Mouse (Mus musculus) lung, embryonic 15.5 days (tissue): Measurements from ENCODE around the gene Ppfia4. TPM values are rescaled to one million over a fixed set of nuclear protein-coding genes. Genes with fewer than 3 reads are reported as not detected.

Experiments
- ATAC-seq: fragments of 200-750 bp; cut with Nextera tagmentation; 2 replicates; pipeline ENCODE4 v1.8.0; 2017; ENCODE audit warnings: moderate number of reproducible peaks, borderline replicate concordance; ENCODE audit not compliant: low FRiP score, low TSS enrichment; ENCODE audit errors: extremely low read depth
- H3K27ac ChIP-seq: fragments of 300-500 bp; sonication (generic); 2 replicates; pipeline ENCODE4 v1.5.1; 2015; ENCODE audit warnings: moderate library complexity, mild to moderate bottlenecking, inconsistent platforms
- H3K27me3 ChIP-seq: fragments of 300-500 bp; sonication (generic); 2 replicates; pipeline ENCODE4 v1.6.1; 2015; ENCODE audit warnings: inconsistent platforms
- H3K36me3 ChIP-seq: fragments of 300-500 bp; sonication (generic); 2 replicates; pipeline ENCODE4 v1.6.1; 2015; ENCODE audit warnings: inconsistent platforms
- H3K4me1 ChIP-seq: fragments of 300-500 bp; sonication (generic); 2 replicates; pipeline ENCODE4 v1.6.1; 2015; ENCODE audit warnings: inconsistent platforms
- H3K4me2 ChIP-seq: fragments of 300-500 bp; sonication (generic); 2 replicates; pipeline ENCODE4 v1.6.1; 2015; ENCODE audit warnings: inconsistent platforms, mild to moderate bottlenecking, moderate library complexity
- H3K4me3 ChIP-seq: fragments of 300-500 bp; sonication (generic); 2 replicates; pipeline ENCODE4 v1.5.1; 2015; ENCODE audit warnings: mild to moderate bottlenecking, inconsistent platforms
- H3K9ac ChIP-seq: fragments of 300-500 bp; sonication (generic); 2 replicates; pipeline ENCODE4 v1.6.1; 2015; ENCODE audit warnings: inconsistent platforms
- H3K9me3 ChIP-seq: fragments of 300-500 bp; sonication (generic); 2 replicates; pipeline ENCODE4 v1.6.1; 2016; ENCODE audit warnings: inconsistent platforms
- WGBS: fragments of 180-500 bp; shearing (Covaris S2); methylation state at CpG from one replicate; pipeline ENCODE4 v1.1.7; 2015; 5-methylcytosine and 5-hydroxymethylcytosine counted together
- polyA plus RNA-seq: library from polyadenylated mRNA; unstranded; fragments of >200 nt; fragmentation: Nextera tagmentation; extraction: Ambion mirVana; gene quantifications from 2 replicates; pipeline ENCODE4 v1.2.1, GENCODE M21; 2015

Gene Ppfia4
- 3.0 and 3.1 TPM in 2 replicates for polyA plus RNA-seq

- Histone ChIP-seq H3K27ac (peak within 1 kb of the TSS; percentile 30; the same call in 1 of the 2 replicates), H3K9ac (no peak within 1 kb of the TSS; the same call in 1 of the 2 replicates), H3K9me3 (no peaks in the 10 kb centered on the region), H3K4me1 (peaks cover 11% of the 10 kb centered on the region), H3K27me3 (no peaks in the 10 kb centered on the region), H3K36me3 (no peaks in the 10 kb centered on the region), H3K4me2 (peak within 1 kb of the TSS; percentile 42), H3K4me3 (no peak within 1 kb of the TSS)
- 28% methylated on average over 13 of the region's 13 CpGs for WGBS
- ATAC-seq, result peak; percentile 53
These were observed at the start of gene Ppfia4 for GRCm38 (mm10) chr1:134332770-134333271. TSS of gene Ppfia4 (minus strand) at chr1:134332928.

GRCm38 (mm10) chr1:134381795-134382625 lies 49.3 kb upstream of the Ppfia4 start:
- no peaks in the 10 kb centered on the region for H3K36me3 ChIP-seq
- peak overlapping the region; percentile 68 for H3K4me2 ChIP-seq
- H3K9ac ChIP-seq, result peak overlapping the region; percentile 38
- WGBS, result 1% methylated on average over 19 of the region's 19 CpGs
- peaks cover 13% of the 10 kb centered on the region for H3K4me1 ChIP-seq
- H3K27ac ChIP-seq, result no peak overlapping the region
- no peaks in the 10 kb centered on the region for H3K27me3 ChIP-seq
- H3K9me3 ChIP-seq, result no peaks in the 10 kb centered on the region
- peak overlapping the region; percentile 34 for H3K4me3 ChIP-seq
- no peak for ATAC-seq

GRCm38 (mm10) chr1:134381051-134381450 lies 48.3 kb upstream of the Ppfia4 start:
- ATAC-seq, result no peak
- peaks cover 13% of the 10 kb centered on the region for H3K4me1 ChIP-seq
- WGBS, result 66% methylated on average over 2 of the region's 2 CpGs
- H3K9ac ChIP-seq, result no peak overlapping the region
- H3K4me2 ChIP-seq, result no peak overlapping the region
- H3K36me3 ChIP-seq, result no peaks in the 10 kb centered on the region
- H3K4me3 ChIP-seq, result no peak overlapping the region
- no peaks in the 10 kb centered on the region for H3K27me3 ChIP-seq
- H3K9me3 ChIP-seq, result no peaks in the 10 kb centered on the region
- no peak overlapping the region for H3K27ac ChIP-seq

- WGBS, result 51% methylated on average over 2 of the region's 2 CpGs
- H3K27ac ChIP-seq, result no peak overlapping the region
- H3K4me3 ChIP-seq, result no peak overlapping the region
- no peak overlapping the region for H3K4me2 ChIP-seq
- no peaks in the 10 kb centered on the region for H3K9me3 ChIP-seq
- no peaks in the 10 kb centered on the region for H3K4me1 ChIP-seq
- no peaks in the 10 kb centered on the region for H3K36me3 ChIP-seq
- no peak overlapping the region for H3K9ac ChIP-seq
- ATAC-seq, result no peak
- no peaks in the 10 kb centered on the region for H3K27me3 ChIP-seq
These were observed 41.4 kb upstream of the Ppfia4 start for GRCm38 (mm10) chr1:134374124-134374523.

GRCm38 (mm10) chr1:134368777-134369337 lies 36.1 kb upstream of the Ppfia4 start:
- Histone ChIP-seq H3K4me3 (no peak overlapping the region), H3K9ac (no peak overlapping the region), H3K4me2 (no peak overlapping the region), H3K4me1 (no peaks in the 10 kb centered on the region), H3K36me3 (no peaks in the 10 kb centered on the region), H3K27ac (no peak overlapping the region), H3K27me3 (no peaks in the 10 kb centered on the region), H3K9me3 (no peaks in the 10 kb centered on the region)
- no peak for ATAC-seq
- 47% methylated on average over 9 of the region's 9 CpGs for WGBS

GRCm38 (mm10) chr1:134365491-134365890 lies 32.8 kb upstream of the Ppfia4 start:
- ATAC-seq, result no peak
- Histone ChIP-seq H3K36me3 (no peaks in the 10 kb centered on the region), H3K4me2 (no peak overlapping the region), H3K9ac (no peak overlapping the region), H3K9me3 (no peaks in the 10 kb centered on the region), H3K27me3 (no peaks in the 10 kb centered on the region), H3K4me3 (no peak overlapping the region), H3K4me1 (peaks cover 11% of the 10 kb centered on the region), H3K27ac (no peak overlapping the region)
- WGBS, result 62% methylated on average over 5 of the region's 5 CpGs

GRCm38 (mm10) chr1:134363194-134363593 lies 30.5 kb upstream of the Ppfia4 start:
- H3K9me3 ChIP-seq, result no peaks in the 10 kb centered on the region
- no peak overlapping the region for H3K9ac ChIP-seq
- H3K36me3 ChIP-seq, result peaks cover 10% of the 10 kb centered on the region
- H3K27me3 ChIP-seq, result no peaks in the 10 kb centered on the region
- WGBS, result 71% methylated on average over 4 of the region's 4 CpGs
- no peak overlapping the region for H3K4me2 ChIP-seq
- no peak for ATAC-seq
- H3K4me3 ChIP-seq, result no peak overlapping the region
- no peak overlapping the region for H3K27ac ChIP-seq
- peaks cover 18% of the 10 kb centered on the region for H3K4me1 ChIP-seq

GRCm38 (mm10) chr1:134361857-134362212 lies 29.1 kb upstream of the Ppfia4 start, which contains the start of gene Tmem183a:
TSS of gene Tmem183a (minus strand) at chr1:134361979.
- no peaks in the 10 kb centered on the region for H3K9me3 ChIP-seq
- H3K4me1 ChIP-seq, result peaks cover 18% of the 10 kb centered on the region
- ATAC-seq, result peak; percentile 98
- peak within 1 kb of the TSS; percentile 90 for H3K9ac ChIP-seq
- peaks cover 20% of the 10 kb centered on the region for H3K36me3 ChIP-seq
- H3K4me3 ChIP-seq, result peak within 1 kb of the TSS; percentile 90
- H3K4me2 ChIP-seq, result peak within 1 kb of the TSS; percentile 74
- WGBS, result under 1% methylated on average over 38 of the region's 38 CpGs
- H3K27ac ChIP-seq, result peak within 1 kb of the TSS; percentile 75
- H3K27me3 ChIP-seq, result no peaks in the 10 kb centered on the region

GRCm38 (mm10) chr1:134361195-134361856 lies 28.6 kb upstream of the Ppfia4 start:
- H3K4me1 ChIP-seq, result peaks cover 18% of the 10 kb centered on the region
- H3K4me3 ChIP-seq, result peak overlapping the region; percentile 90
- peak overlapping the region; percentile 74 for H3K4me2 ChIP-seq
- H3K27ac ChIP-seq, result peak overlapping the region; percentile 75
- peak; percentile 91; the same call in 1 of the 2 replicates for ATAC-seq
- no peaks in the 10 kb centered on the region for H3K27me3 ChIP-seq
- peaks cover 21% of the 10 kb centered on the region for H3K36me3 ChIP-seq
- peak overlapping the region; percentile 90 for H3K9ac ChIP-seq
- no peaks in the 10 kb centered on the region for H3K9me3 ChIP-seq
- 2% methylated on average over 43 of the region's 44 CpGs for WGBS

- no peak overlapping the region for H3K27ac ChIP-seq
- WGBS, result 66% methylated on average over 7 of the region's 7 CpGs
- peaks cover 28% of the 10 kb centered on the region for H3K36me3 ChIP-seq
- peaks cover 18% of the 10 kb centered on the region for H3K4me1 ChIP-seq
- no peak for ATAC-seq
- H3K9ac ChIP-seq, result peak overlapping the region; percentile 90
- H3K27me3 ChIP-seq, result no peaks in the 10 kb centered on the region
- no peaks in the 10 kb centered on the region for H3K9me3 ChIP-seq
- peak overlapping the region; percentile 74 for H3K4me2 ChIP-seq
- H3K4me3 ChIP-seq, result peak overlapping the region; percentile 90
These were observed 27.9 kb upstream of the Ppfia4 start for GRCm38 (mm10) chr1:134360656-134361055.

- Histone ChIP-seq H3K9ac (no peak overlapping the region), H3K36me3 (peaks cover 60% of the 10 kb centered on the region), H3K4me2 (no peak overlapping the region), H3K4me3 (no peak overlapping the region), H3K27ac (no peak overlapping the region), H3K27me3 (no peaks in the 10 kb centered on the region), H3K4me1 (peaks cover 16% of the 10 kb centered on the region), H3K9me3 (no peaks in the 10 kb centered on the region)
- WGBS, result 58% methylated on average over 4 of the region's 4 CpGs
- no peak for ATAC-seq
These were observed 24.7 kb upstream of the Ppfia4 start for GRCm38 (mm10) chr1:134357461-134357860.
